Mouse (Mus musculus): Measurements from ENCODE around the gene Slc12a9.

DNA sequence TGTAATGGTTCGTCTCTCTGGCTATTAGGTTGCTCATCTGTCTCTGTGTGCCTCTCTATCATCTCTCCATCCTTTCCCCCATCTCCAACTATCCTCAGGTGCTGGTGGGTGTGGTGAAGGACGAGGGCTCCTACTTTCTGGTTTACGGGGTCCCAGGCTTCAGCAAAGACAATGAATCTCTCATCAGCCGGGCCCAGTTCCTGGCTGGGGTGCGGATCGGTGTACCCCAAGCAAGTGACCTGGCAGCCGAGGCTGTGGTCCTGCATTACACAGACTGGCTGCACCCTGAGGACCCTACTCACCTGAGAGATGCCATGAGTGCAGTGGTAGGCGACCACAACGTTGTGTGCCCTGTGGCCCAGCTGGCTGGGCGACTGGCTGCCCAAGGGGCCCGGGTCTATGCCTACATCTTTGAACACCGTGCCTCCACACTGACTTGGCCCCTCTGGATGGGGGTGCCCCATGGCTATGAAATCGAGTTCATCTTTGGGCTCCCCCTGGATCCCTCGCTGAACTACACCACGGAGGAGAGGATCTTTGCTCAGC is 41.9 kb downstream of the Slc12a9 start:
- TF ChIP-seq CTCF (IDR thresholded peaks at IDR 0.05; ENCODE audit: low read depth, low read length): no peak
- TF ChIP-seq POLR2A (IDR thresholded peaks at IDR 0.05; ENCODE audit: borderline replicate concordance, low read depth, low read length): no peak
